Mouse (Mus musculus) bone marrow macrophage, adult 2 months (primary cell): ENCODE results near the gene Tent5b.

Experiments
- CTCF ChIP-seq: IDR thresholded peaks from 2 replicates; pipeline ENCODE4 v1.5.1; 2012; ENCODE audit warnings: low read depth, mild to moderate bottlenecking, low read length, moderate library complexity
- POLR2A ChIP-seq: IDR thresholded peaks from 2 replicates; pipeline ENCODE4 v1.6.1; 2012; ENCODE audit warnings: mild to moderate bottlenecking, low read depth, low read length, borderline replicate concordance

GRCm38 (mm10) chr4:133486673-133487357 is 6.9 kb downstream of the Tent5b start:
- TF ChIP-seq CTCF: no peak
- TF ChIP-seq POLR2A: no peak
